Mouse (Mus musculus): ENCODE measurements around the gene Dalrd3. TPM values are rescaled to one million over a fixed set of nuclear protein-coding genes. Genes with fewer than 3 reads are reported as not detected.

Dalrd3 gene
- total and polyA plus RNA-seq, 2 experiments from 2014 or later, result 99.6 to 261 TPM

- Histone ChIP-seq H3K9me3 (ENCODE audit: low read length) (no peaks in the 10 kb centered on the region), H3K4me1 (ENCODE audit: insufficient read depth) (peaks cover 15% of the 10 kb centered on the region), H3K4me3 (ENCODE audit: low read depth, low read length) (peak overlapping the region; percentile 90; the same call in 1 of the 2 replicates), H3K4me2 (ENCODE audit: low read depth) (peak overlapping the region; percentile 73), H3K27ac (ENCODE audit: low read depth, low read length) (peak overlapping the region; percentile 97), H3K36me3 (ENCODE audit: insufficient read depth) (peaks cover 31% of the 10 kb centered on the region), H3K27me3 (ENCODE audit: insufficient read depth, low read length) (no peaks in the 10 kb centered on the region), H3K9ac (peak overlapping the region; percentile 94)
- no peak for TF ChIP-seq CTCF (IDR thresholded peaks at IDR 0.05; ENCODE audit: low read depth)
- WGBS, result 66% methylated on average over 5 of the region's 5 CpGs
- ATAC-seq (no peak), DNase-seq (no peak)
Measured at GRCm38 (mm10) chr9:108579344-108579690, 9.6 kb downstream of the Dalrd3 start.

- peak overlapping the region; percentile 44 for H3K9ac ChIP-seq
- peak; percentile 91 for DNase-seq
- H3K4me2 ChIP-seq (ENCODE audit: low read depth), result peak overlapping the region; percentile 47
- ATAC-seq, result peak; percentile 98
- peaks cover 4% of the 10 kb centered on the region; the same call in 1 of the 2 replicates for H3K36me3 ChIP-seq (ENCODE audit: insufficient read depth)
- no peaks in the 10 kb centered on the region for H3K27me3 ChIP-seq (ENCODE audit: insufficient read depth, low read length)
- peaks cover 24% of the 10 kb centered on the region for H3K4me1 ChIP-seq (ENCODE audit: insufficient read depth)
- H3K4me3 ChIP-seq (ENCODE audit: low read depth, low read length), result peak overlapping the region; percentile 13; the same call in 1 of the 2 replicates
- no peak for TF ChIP-seq CTCF (IDR thresholded peaks at IDR 0.05; ENCODE audit: low read depth)
- 1% methylated on average over 14 of the region's 14 CpGs for WGBS
- H3K27ac ChIP-seq (ENCODE audit: low read depth, low read length), result peak overlapping the region; percentile 94
- no peaks in the 10 kb centered on the region for H3K9me3 ChIP-seq (ENCODE audit: low read length)
Measured at GRCm38 (mm10) chr9:108587571-108588180, 18.0 kb downstream of the Dalrd3 start.

GRCm38 (mm10) chr9:108589229-108589628 lies 19.5 kb downstream of the Dalrd3 start:
- Histone ChIP-seq H3K4me2 (ENCODE audit: low read depth) (no peak overlapping the region), H3K27me3 (ENCODE audit: insufficient read depth, low read length) (no peaks in the 10 kb centered on the region), H3K36me3 (ENCODE audit: insufficient read depth) (0 out of 2 replicates have a peak, but pooled peaks cover 6% of the 10 kb centered on the region), H3K4me1 (ENCODE audit: insufficient read depth) (peaks cover 24% of the 10 kb centered on the region), H3K4me3 (ENCODE audit: low read depth, low read length) (no peak overlapping the region), H3K27ac (ENCODE audit: low read depth, low read length) (peak overlapping the region; percentile 94), H3K9ac (no peak overlapping the region), H3K9me3 (ENCODE audit: low read length) (no peaks in the 10 kb centered on the region)
- TF ChIP-seq CTCF (IDR thresholded peaks at IDR 0.05; ENCODE audit: low read depth), result peak; percentile 54
- ATAC-seq, result no peak
- peak; percentile 48 for DNase-seq
- WGBS, result 66% methylated on average over 5 of the region's 5 CpGs

- H3K36me3 ChIP-seq (ENCODE audit: insufficient read depth), result 0 out of 2 replicates have a peak, but pooled peaks cover 6% of the 10 kb centered on the region
- H3K4me2 ChIP-seq (ENCODE audit: low read depth), result no peak overlapping the region
- no peak overlapping the region for H3K27ac ChIP-seq (ENCODE audit: low read depth, low read length)
- H3K9me3 ChIP-seq (ENCODE audit: low read length), result no peaks in the 10 kb centered on the region
- no peaks in the 10 kb centered on the region for H3K27me3 ChIP-seq (ENCODE audit: insufficient read depth, low read length)
- TF ChIP-seq CTCF (IDR thresholded peaks at IDR 0.05; ENCODE audit: low read depth), result no peak
- DNase-seq, result no peak
- H3K4me3 ChIP-seq (ENCODE audit: low read depth, low read length), result no peak overlapping the region
- no peak for ATAC-seq
- peaks cover 24% of the 10 kb centered on the region for H3K4me1 ChIP-seq (ENCODE audit: insufficient read depth)
- 64% methylated on average over 4 of the region's 4 CpGs for WGBS
- H3K9ac ChIP-seq, result no peak overlapping the region
Measured at GRCm38 (mm10) chr9:108591462-108591861, 21.8 kb downstream of the Dalrd3 start.

- Histone ChIP-seq H3K4me1 (ENCODE audit: insufficient read depth) (no peaks in the 10 kb centered on the region; the same call in 1 of the 2 replicates), H3K9ac (no peak overlapping the region), H3K4me2 (ENCODE audit: low read depth) (no peak overlapping the region), H3K9me3 (ENCODE audit: low read length) (no peaks in the 10 kb centered on the region), H3K27me3 (ENCODE audit: insufficient read depth, low read length) (no peaks in the 10 kb centered on the region), H3K4me3 (ENCODE audit: low read depth, low read length) (no peak overlapping the region), H3K36me3 (ENCODE audit: insufficient read depth) (0 out of 2 replicates have a peak, but pooled peaks cover 6% of the 10 kb centered on the region), H3K27ac (ENCODE audit: low read depth, low read length) (no peak overlapping the region)
- DNase-seq (no peak), ATAC-seq (no peak)
- WGBS, result 85% methylated on average over 3 of the region's 3 CpGs
- TF ChIP-seq CTCF (IDR thresholded peaks at IDR 0.05; ENCODE audit: low read depth), result no peak
Measured at GRCm38 (mm10) chr9:108594354-108594753, 24.7 kb downstream of the Dalrd3 start.

- Histone ChIP-seq H3K4me3 (ENCODE audit: low read depth, low read length) (peak within 1 kb of the TSS; percentile 73), H3K27ac (ENCODE audit: low read depth, low read length) (peak within 1 kb of the TSS; percentile 79), H3K36me3 (ENCODE audit: insufficient read depth) (peaks cover 9% of the 10 kb centered on the region; the same call in 1 of the 2 replicates), H3K27me3 (ENCODE audit: insufficient read depth, low read length) (no peaks in the 10 kb centered on the region), H3K9me3 (ENCODE audit: low read length) (no peaks in the 10 kb centered on the region), H3K4me1 (ENCODE audit: insufficient read depth) (no peaks in the 10 kb centered on the region; the same call in 1 of the 2 replicates), H3K4me2 (ENCODE audit: low read depth) (peak within 1 kb of the TSS; percentile 93), H3K9ac (peak within 1 kb of the TSS; percentile 83)
- DNase-seq (peak; percentile 81), ATAC-seq (peak; percentile 94)
- WGBS, result 2% methylated on average over 66 of the region's 69 CpGs
- TF ChIP-seq CTCF (IDR thresholded peaks at IDR 0.05; ENCODE audit: low read depth), result peak; percentile 48
Measured at GRCm38 (mm10) chr9:108596998-108597764, 27.5 kb downstream of the Dalrd3 start, which contains the start of gene P4htm. TSS of gene P4htm (minus strand) at chr9:108597667.

Measured in forebrain, postnatal 0 days (tissue).